Mouse (Mus musculus): Measurements from ENCODE around the gene Csnk1g2. TPM values are rescaled to one million over a fixed set of nuclear protein-coding genes. Genes with fewer than 3 reads are reported as not detected.

Csnk1g2 gene
- polyA plus RNA-seq, 1 experiment from 2014 or later = 75.4 TPM

DNA sequence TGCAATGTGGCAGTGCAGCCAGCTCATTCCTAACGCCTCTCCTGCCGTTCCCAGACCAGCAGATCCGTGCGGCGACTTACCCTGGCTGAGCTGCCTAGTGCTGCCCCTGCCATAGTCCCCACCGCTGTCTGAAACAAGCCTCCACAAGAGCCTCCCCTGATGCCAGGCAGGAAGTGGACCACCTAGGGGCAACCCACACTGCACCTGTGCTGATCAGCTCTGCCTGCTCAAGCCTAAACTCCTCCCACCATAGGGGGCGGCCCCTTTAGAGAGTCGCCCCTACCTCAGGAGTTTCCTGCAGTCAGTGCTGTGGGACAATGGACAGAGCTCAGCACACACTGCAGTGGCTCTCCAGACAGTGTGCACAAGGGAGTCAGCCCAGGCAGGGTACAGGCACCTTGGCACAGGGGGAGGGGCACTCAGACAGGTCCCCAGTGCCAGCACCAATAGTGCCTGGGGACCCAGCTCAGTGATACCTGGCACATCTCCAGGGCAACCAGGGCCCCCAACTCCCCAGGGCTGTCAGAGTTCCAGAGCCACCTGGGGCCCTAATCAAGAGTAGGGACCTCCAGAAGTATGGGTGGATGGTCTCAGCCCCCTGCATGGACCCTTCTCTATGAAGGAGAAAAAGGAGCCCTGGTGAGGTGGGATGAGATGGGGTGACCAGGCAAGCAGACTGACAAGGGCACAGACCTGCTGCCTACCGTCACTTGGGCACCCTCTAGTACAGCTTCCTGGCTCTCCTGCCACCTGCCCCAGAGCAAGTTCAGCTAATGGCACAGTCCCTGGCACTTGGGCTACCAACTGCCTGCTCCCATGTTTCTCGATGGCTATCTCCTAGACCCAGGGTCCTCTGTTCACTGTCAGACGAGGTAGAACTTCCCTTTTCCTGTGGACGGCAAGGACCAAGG, 37.7 kb upstream of the Csnk1g2 start:
- Histone ChIP-seq H3K27ac (replicated peaks) (peak overlapping the region; percentile 30; the same call in 1 of the 2 replicates), H3K36me3 (ENCODE audit: control insufficient read depth, insufficient read depth, low read length) (peaks cover 19% of the 10 kb centered on the region), H3K4me3 (ENCODE audit: low read depth, low read length) (no peak overlapping the region), H3K4me2 (replicated peaks; ENCODE audit: low read depth) (peak overlapping the region; percentile 17; the same call in 1 of the 2 replicates), H3K4me1 (replicated peaks; ENCODE audit: control insufficient read depth, insufficient read depth) (peaks cover 6% of the 10 kb centered on the region; the same call in 1 of the 2 replicates), H3K27me3 (ENCODE audit: control insufficient read depth, insufficient read depth, low read length) (no peaks in the 10 kb centered on the region), H3K9me3 (ENCODE audit: control insufficient read depth, low read length) (no peaks in the 10 kb centered on the region), H3K9ac (ENCODE audit: low read length) (peak overlapping the region; percentile 23; the same call in 1 of the 2 replicates)
- DNase-seq (ENCODE audit: low spot score) (no peak), ATAC-seq (ENCODE audit: low FRiP score, low TSS enrichment) (no peak)
- TF ChIP-seq EP300 (optimal IDR thresholded peaks at IDR 0.05) = no peak
- TF ChIP-seq CTCF (IDR thresholded peaks at IDR 0.05; ENCODE audit: low read depth) = no peak
- 75% methylated on average over 12 of the region's 12 CpGs for WGBS

DNA sequence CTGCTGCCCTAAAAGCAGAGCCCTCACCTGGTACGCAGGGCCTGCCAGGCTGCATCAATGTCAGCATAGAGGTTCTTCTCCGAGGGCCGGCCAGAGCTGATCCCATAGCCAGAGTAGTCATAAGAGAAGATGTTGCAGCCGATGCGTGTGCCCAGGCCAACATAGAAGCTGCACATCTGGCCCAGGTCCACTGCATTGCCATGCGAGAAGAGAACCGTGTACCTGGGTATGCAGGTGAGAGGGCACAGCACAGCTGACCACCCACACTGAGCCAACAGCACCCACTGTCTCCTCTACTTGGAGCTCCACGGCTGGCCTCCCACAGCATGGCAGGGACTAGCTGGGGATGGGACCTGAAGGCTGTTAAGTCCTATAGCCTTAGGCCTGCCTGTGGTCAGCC, 37.1 kb upstream of the Csnk1g2 start:
- Histone ChIP-seq H3K9me3 (ENCODE audit: control insufficient read depth, low read length) (no peaks in the 10 kb centered on the region), H3K9ac (ENCODE audit: low read length) (peak overlapping the region; percentile 8; the same call in 1 of the 2 replicates), H3K36me3 (ENCODE audit: control insufficient read depth, insufficient read depth, low read length) (peaks cover 19% of the 10 kb centered on the region), H3K4me1 (replicated peaks; ENCODE audit: control insufficient read depth, insufficient read depth) (peaks cover 6% of the 10 kb centered on the region; the same call in 1 of the 2 replicates), H3K4me2 (replicated peaks; ENCODE audit: low read depth) (peak overlapping the region; percentile 11; the same call in 1 of the 2 replicates), H3K27ac (replicated peaks) (no peak overlapping the region), H3K4me3 (ENCODE audit: low read depth, low read length) (no peak overlapping the region), H3K27me3 (ENCODE audit: control insufficient read depth, insufficient read depth, low read length) (no peaks in the 10 kb centered on the region)
- ATAC-seq (ENCODE audit: low FRiP score, low TSS enrichment) (no peak), DNase-seq (ENCODE audit: low spot score) (no peak)
- WGBS = 90% methylated on average over 8 of the region's 8 CpGs
- TF ChIP-seq CTCF (IDR thresholded peaks at IDR 0.05; ENCODE audit: low read depth) (no peak), EP300 (optimal IDR thresholded peaks at IDR 0.05) (no peak)

DNA sequence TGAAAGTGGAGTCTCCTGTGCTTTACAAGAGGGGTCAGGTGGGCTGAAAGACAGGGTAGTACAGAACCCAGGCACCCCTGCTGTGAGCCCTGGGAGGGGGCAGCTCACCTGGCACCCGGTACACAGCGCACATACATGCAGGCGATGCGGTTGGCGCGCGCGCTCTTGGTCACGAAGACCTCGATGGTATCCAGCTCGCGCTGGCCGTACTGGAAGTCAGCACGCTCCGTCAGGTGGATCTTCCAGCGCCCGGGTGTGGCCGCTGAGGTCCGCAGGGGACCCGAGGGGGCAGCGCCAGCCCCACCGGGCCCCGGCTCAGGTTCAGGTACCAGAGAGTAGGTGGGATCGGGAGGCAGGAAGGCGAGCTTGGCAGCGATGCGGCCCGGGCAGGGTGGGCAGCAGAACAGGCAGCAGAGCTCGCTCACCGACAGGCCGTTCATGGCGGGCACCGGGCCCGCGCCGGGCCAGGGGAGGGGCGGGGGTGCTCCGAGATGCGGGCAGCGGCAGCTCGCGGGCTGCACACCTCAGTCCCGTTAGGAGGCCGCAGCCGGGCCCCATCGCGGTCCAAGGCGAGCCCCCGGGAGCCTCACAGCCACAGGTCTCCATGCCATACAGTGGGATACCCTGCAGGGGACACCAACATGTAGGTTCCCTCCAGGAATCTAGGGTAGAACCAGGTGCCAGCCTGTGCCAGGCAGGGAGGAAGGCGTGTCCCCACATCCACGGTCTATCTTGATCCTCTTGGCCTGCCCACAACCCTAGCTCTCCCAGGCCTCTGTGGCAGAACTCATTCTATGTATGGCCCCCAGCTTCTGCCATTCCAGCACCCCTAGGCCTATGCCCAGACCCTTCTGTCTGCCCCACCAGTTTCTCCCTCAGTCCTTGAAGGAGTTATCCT, 36.0 kb upstream of the Csnk1g2 start:
- no peak for TF ChIP-seq CTCF (IDR thresholded peaks at IDR 0.05; ENCODE audit: low read depth)
- Histone ChIP-seq H3K4me1 (replicated peaks; ENCODE audit: control insufficient read depth, insufficient read depth) (peaks cover 6% of the 10 kb centered on the region; the same call in 1 of the 2 replicates), H3K4me2 (replicated peaks; ENCODE audit: low read depth) (peak overlapping the region; percentile 25; the same call in 1 of the 2 replicates), H3K9me3 (ENCODE audit: control insufficient read depth, low read length) (no peaks in the 10 kb centered on the region), H3K9ac (ENCODE audit: low read length) (peak overlapping the region; percentile 27; the same call in 1 of the 2 replicates), H3K27me3 (ENCODE audit: control insufficient read depth, insufficient read depth, low read length) (no peaks in the 10 kb centered on the region), H3K36me3 (ENCODE audit: control insufficient read depth, insufficient read depth, low read length) (peaks cover 19% of the 10 kb centered on the region), H3K27ac (replicated peaks) (peak overlapping the region; percentile 70), H3K4me3 (ENCODE audit: low read depth, low read length) (peak overlapping the region; percentile 13; the same call in 1 of the 2 replicates)
- ATAC-seq (ENCODE audit: low FRiP score, low TSS enrichment) = no peak
- DNase-seq (ENCODE audit: low spot score) = no peak
- WGBS = 89% methylated on average over 51 of the region's 51 CpGs

DNA sequence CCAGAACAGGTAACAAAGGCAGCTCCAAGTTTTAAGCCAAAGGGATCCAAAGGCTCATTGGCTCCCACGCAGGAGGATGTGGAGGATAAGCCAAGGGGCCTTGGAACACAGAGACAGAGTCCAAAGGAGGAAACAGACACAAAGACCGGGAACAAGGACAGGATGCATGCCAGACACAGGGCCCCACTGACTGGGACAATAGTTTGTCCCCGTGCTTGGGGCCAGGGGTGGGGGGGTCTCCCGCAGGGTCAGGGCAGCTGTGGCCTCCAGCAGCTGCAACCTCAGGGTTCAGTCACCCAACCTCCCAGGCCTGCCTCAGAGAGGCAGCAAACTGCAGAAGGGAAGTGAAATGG, 35.4 kb upstream of the Csnk1g2 start:
- no peak for TF ChIP-seq EP300 (optimal IDR thresholded peaks at IDR 0.05)
- no peak for TF ChIP-seq CTCF (IDR thresholded peaks at IDR 0.05; ENCODE audit: low read depth)
- Histone ChIP-seq H3K4me3 (ENCODE audit: low read depth, low read length) (no peak overlapping the region), H3K9ac (ENCODE audit: low read length) (no peak overlapping the region), H3K4me1 (replicated peaks; ENCODE audit: control insufficient read depth, insufficient read depth) (peaks cover 6% of the 10 kb centered on the region; the same call in 1 of the 2 replicates), H3K4me2 (replicated peaks; ENCODE audit: low read depth) (peak overlapping the region; percentile 25; the same call in 1 of the 2 replicates), H3K9me3 (ENCODE audit: control insufficient read depth, low read length) (no peaks in the 10 kb centered on the region), H3K27ac (replicated peaks) (peak overlapping the region; percentile 70), H3K36me3 (ENCODE audit: control insufficient read depth, insufficient read depth, low read length) (peaks cover 19% of the 10 kb centered on the region), H3K27me3 (ENCODE audit: control insufficient read depth, insufficient read depth, low read length) (no peaks in the 10 kb centered on the region)
- ATAC-seq (ENCODE audit: low FRiP score, low TSS enrichment) (no peak), DNase-seq (ENCODE audit: low spot score) (no peak)
- WGBS = 48% methylated on average over 4 of the region's 4 CpGs

DNA sequence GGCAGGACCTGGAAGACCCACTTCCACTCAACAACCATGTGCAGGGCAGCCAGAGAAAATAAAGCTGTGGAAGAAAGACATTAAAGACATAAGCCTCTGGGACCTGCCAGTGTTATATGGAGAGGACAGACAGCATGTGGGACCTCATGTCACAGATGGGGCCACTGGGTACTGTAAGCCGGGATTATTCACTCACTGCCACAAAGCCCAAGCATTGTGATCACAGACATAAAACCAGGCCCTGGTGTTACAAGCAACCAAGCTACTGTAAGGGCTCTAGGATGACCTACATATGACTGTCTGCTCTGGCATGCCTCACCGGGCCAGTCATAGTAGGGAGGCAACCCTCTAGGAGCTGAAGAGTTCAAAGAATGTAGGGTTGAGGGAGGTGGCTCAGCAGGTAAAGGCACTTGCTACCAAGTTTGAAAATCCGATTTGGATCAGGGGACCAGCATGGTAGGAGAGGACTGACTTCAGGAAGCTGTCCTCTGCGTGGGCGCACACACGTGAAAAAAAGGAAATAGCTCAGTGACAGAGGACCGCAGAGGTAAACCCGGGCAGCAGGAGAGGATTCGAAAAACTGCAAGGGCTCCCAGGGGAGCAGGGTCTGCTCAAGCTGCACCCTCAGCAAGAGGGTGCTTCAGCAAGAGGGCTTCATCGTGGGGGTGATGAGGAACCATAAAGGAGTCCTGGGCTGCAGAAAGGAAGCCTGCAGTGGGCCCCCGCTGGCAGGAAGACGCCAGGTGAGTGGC, 33.3 kb upstream of the Csnk1g2 start:
- H3K4me2 ChIP-seq (replicated peaks; ENCODE audit: low read depth) = peak overlapping the region; percentile 97
- WGBS = 9% methylated on average over 12 of the region's 12 CpGs
- peaks cover 11% of the 10 kb centered on the region for H3K36me3 ChIP-seq (ENCODE audit: control insufficient read depth, insufficient read depth, low read length)
- peak overlapping the region; percentile 95 for H3K9ac ChIP-seq (ENCODE audit: low read length)
- no peaks in the 10 kb centered on the region for H3K9me3 ChIP-seq (ENCODE audit: control insufficient read depth, low read length)
- 0 out of 2 replicates have a peak, but pooled peaks have one; percentile 25 for ATAC-seq (ENCODE audit: low FRiP score, low TSS enrichment)
- H3K4me3 ChIP-seq (ENCODE audit: low read depth, low read length) = peak overlapping the region; percentile 95
- TF ChIP-seq EP300 (optimal IDR thresholded peaks at IDR 0.05) (no peak), CTCF (IDR thresholded peaks at IDR 0.05; ENCODE audit: low read depth) (no peak)
- H3K27me3 ChIP-seq (ENCODE audit: control insufficient read depth, insufficient read depth, low read length) = no peaks in the 10 kb centered on the region
- peak overlapping the region; percentile 89 for H3K27ac ChIP-seq (replicated peaks)
- no peak for DNase-seq (ENCODE audit: low spot score)
- peaks cover 6% of the 10 kb centered on the region; the same call in 1 of the 2 replicates for H3K4me1 ChIP-seq (replicated peaks; ENCODE audit: control insufficient read depth, insufficient read depth)
